Mouse (Mus musculus) MEL (cell line): ENCODE data around the gene Sema4f. TPM values are rescaled to one million over a fixed set of nuclear protein-coding genes. Genes with fewer than 3 reads are reported as not detected.
A peak's percentile ranks its signal among the peaks of the same experiment; 100 is the strongest.

Source experiments
- DNase-seq: peaks from one replicate; pipeline ENCODE4 v3.0.0; 2011; ENCODE audit warnings: low read depth, low spot score
- H3K27ac ChIP-seq: 2 replicates; pipeline ENCODE4 v1.5.1; 2012; ENCODE audit warnings: low read depth, mild to moderate bottlenecking, control low read depth, low read length, moderate library complexity; ENCODE audit not compliant: control insufficient read depth
- H3K27me3 ChIP-seq, 2 experiments: fragments of 150-350 bp in 1 of 2; sonication (generic) in 1 of 2; 2 replicates each; pipeline ENCODE4 v1.6.1; 2012; ENCODE audit warnings: low read length in 2 of 2, mild to moderate bottlenecking in 2 of 2, improper control_type of control experiment in 1 of 2, moderate library complexity in 1 of 2; ENCODE audit not compliant: insufficient read depth in 2 of 2, control insufficient read depth in 1 of 2
- H3K36me3 ChIP-seq, 2 experiments: 2 replicates each; pipeline ENCODE4 v1.6.1; 2012 to 2014; ENCODE audit warnings: low read length in 2 of 2, improper control_type of control experiment in 1 of 2, inconsistent platforms in 1 of 2, mild to moderate bottlenecking in 1 of 2; ENCODE audit not compliant: insufficient read depth in 2 of 2, control insufficient read depth in 1 of 2
- H3K4me1 ChIP-seq, 2 experiments: fragments of 150-350 bp in 1 of 2; sonication (generic) in 1 of 2; 2 replicates each; pipeline ENCODE4 v1.6.1; 2012; ENCODE audit warnings: low read length in 2 of 2, improper control_type of control experiment in 1 of 2, mild to moderate bottlenecking in 1 of 2; ENCODE audit not compliant: insufficient read depth in 2 of 2, control insufficient read depth in 1 of 2
- H3K4me3 ChIP-seq, 2 experiments: fragments of 150-350 bp in 1 of 2; sonication (generic) in 1 of 2; 2 replicates each; pipeline ENCODE4 v1.5.1; 2012; ENCODE audit warnings: low read depth in 2 of 2, low read length in 2 of 2, mild to moderate bottlenecking in 2 of 2, moderate library complexity in 2 of 2, control low read depth in 1 of 2, improper control_type of control experiment in 1 of 2; ENCODE audit not compliant: control insufficient read depth in 1 of 2, insufficient read depth in 1 of 2
- H3K79me2 ChIP-seq: 2 replicates; pipeline ENCODE4 v1.6.1; 2012; ENCODE audit warnings: mild to moderate bottlenecking, low read length, moderate library complexity; ENCODE audit not compliant: control insufficient read depth, poor library complexity, insufficient read depth
- H3K9ac ChIP-seq: 2 replicates; pipeline ENCODE4 v1.6.1; 2012; ENCODE audit warnings: low read depth, mild to moderate bottlenecking, control low read depth, low read length, moderate library complexity; ENCODE audit not compliant: control insufficient read depth, poor library complexity, severe bottlenecking
- H3K9me3 ChIP-seq: fragments of 150-350 bp; sonication (generic); replicated peaks from 2 replicates; pipeline ENCODE4 v1.6.1; 2012; ENCODE audit warnings: mild to moderate bottlenecking, low read length, improper control_type of control experiment, moderate library complexity; ENCODE audit not compliant: insufficient read depth
- BHLHE40 ChIP-seq: IDR thresholded peaks from 2 replicates; pipeline ENCODE4 v1.6.1; 2012; ENCODE audit warnings: low read depth, mild to moderate bottlenecking, inconsistent platforms, low read length, improper control_type of control experiment, borderline replicate concordance
- CHD2 ChIP-seq: IDR thresholded peaks from 2 replicates; pipeline ENCODE4 v1.6.1; 2011; ENCODE audit warnings: low read length, improper control_type of control experiment
- CTCF ChIP-seq, 3 experiments: IDR thresholded peaks in 2 of 3; conservative IDR thresholded peaks in 1 of 3; 2 replicates each; pipeline ENCODE4 v1.5.1; 2011 to 2012; ENCODE audit warnings: low read length in 3 of 3, low read depth in 2 of 3, mild to moderate bottlenecking in 2 of 3, improper control_type of control experiment in 1 of 3, inconsistent platforms in 1 of 3, mixed read lengths in 1 of 3, moderate library complexity in 1 of 3; ENCODE audit not compliant: control insufficient read depth in 1 of 3, insufficient read depth in 1 of 3, poor library complexity in 1 of 3, severe bottlenecking in 1 of 3
- E2F4 ChIP-seq: IDR thresholded peaks from 2 replicates; pipeline ENCODE4 v1.6.1; 2011; ENCODE audit warnings: low read depth, low read length, improper control_type of control experiment, borderline replicate concordance
- ELF1 ChIP-seq: IDR thresholded peaks from 2 replicates; pipeline ENCODE4 v1.6.1; 2014; ENCODE audit warnings: low read depth, mild to moderate bottlenecking, inconsistent platforms, low read length, improper control_type of control experiment, moderate library complexity
- EP300 ChIP-seq, 2 experiments: IDR thresholded peaks; 2 replicates each; pipeline ENCODE4 v1.6.1; 2011; ENCODE audit warnings: improper control_type of control experiment in 2 of 2, low read length in 2 of 2, low read depth in 1 of 2, mild to moderate bottlenecking in 1 of 2
- HCFC1 ChIP-seq: IDR thresholded peaks from 2 replicates; pipeline ENCODE4 v1.6.1; 2012; ENCODE audit warnings: low read depth, mild to moderate bottlenecking, inconsistent platforms, low read length, improper control_type of control experiment, moderate library complexity
- JUND ChIP-seq: IDR thresholded peaks from 2 replicates; pipeline ENCODE4 v1.6.1; 2011; ENCODE audit warnings: low read depth, mild to moderate bottlenecking, improper control_type of control experiment, low read length
- MAFK ChIP-seq: IDR thresholded peaks from 2 replicates; pipeline ENCODE4 v1.6.1; 2011; ENCODE audit warnings: low read depth, mild to moderate bottlenecking, low read length, improper control_type of control experiment, borderline replicate concordance
- MAX ChIP-seq: IDR thresholded peaks from 2 replicates; pipeline ENCODE4 v1.6.1; 2011; ENCODE audit warnings: low read length, improper control_type of control experiment
- MEF2A ChIP-seq: IDR thresholded peaks from 2 replicates; pipeline ENCODE4 v1.6.1; 2014; ENCODE audit warnings: low read depth, mild to moderate bottlenecking, inconsistent platforms, low read length, improper control_type of control experiment; ENCODE audit not compliant: poor library complexity, insufficient replicate concordance, severe bottlenecking; ENCODE audit errors: extremely low read depth
- MXI1 ChIP-seq: IDR thresholded peaks from 2 replicates; pipeline ENCODE4 v1.6.1; 2011; ENCODE audit warnings: mild to moderate bottlenecking, low read depth, low read length, improper control_type of control experiment
- MYB ChIP-seq: IDR thresholded peaks from 2 replicates; pipeline ENCODE4 v1.6.1; 2011; ENCODE audit warnings: mild to moderate bottlenecking, low read depth, low read length, improper control_type of control experiment
- MYC ChIP-seq: IDR thresholded peaks from 2 replicates; pipeline ENCODE4 v1.6.1; 2011; ENCODE audit warnings: low read depth, mild to moderate bottlenecking, low read length, improper control_type of control experiment, moderate library complexity
- NELFE ChIP-seq: IDR thresholded peaks from 2 replicates; pipeline ENCODE4 v1.6.1; 2011; ENCODE audit warnings: low read depth, low read length, improper control_type of control experiment
- NRF1 ChIP-seq: IDR thresholded peaks from 2 replicates; pipeline ENCODE4 v1.6.1; 2014; ENCODE audit warnings: low read depth, mild to moderate bottlenecking, inconsistent platforms, low read length, improper control_type of control experiment, moderate library complexity; ENCODE audit not compliant: poor library complexity, insufficient read depth, severe bottlenecking
- POLR2AphosphoS2 ChIP-seq: IDR thresholded peaks from 2 replicates; pipeline ENCODE4 v1.6.1; 2011; ENCODE audit warnings: low read length, improper control_type of control experiment
- POLR2AphosphoS5 ChIP-seq: IDR thresholded peaks from 2 replicates; pipeline ENCODE4 v1.6.1; 2012; ENCODE audit warnings: low read depth, borderline replicate concordance, mild to moderate bottlenecking, inconsistent platforms, low read length, moderate library complexity, mixed read lengths
- RAD21 ChIP-seq: IDR thresholded peaks from 2 replicates; pipeline ENCODE4 v1.6.1; 2011; ENCODE audit warnings: mild to moderate bottlenecking, low read depth, low read length, improper control_type of control experiment
- RCOR1 ChIP-seq: IDR thresholded peaks from 2 replicates; pipeline ENCODE4 v1.6.1; 2012; ENCODE audit warnings: low read depth, mild to moderate bottlenecking, inconsistent platforms, low read length, improper control_type of control experiment
- SIN3A ChIP-seq: IDR thresholded peaks from 2 replicates; pipeline ENCODE4 v1.6.1; 2012; ENCODE audit warnings: low read length, improper control_type of control experiment, inconsistent platforms
- SMC3 ChIP-seq: IDR thresholded peaks from 2 replicates; pipeline ENCODE4 v1.6.1; 2011; ENCODE audit warnings: low read depth, low read length, improper control_type of control experiment
- TAL1 ChIP-seq: IDR thresholded peaks from 2 replicates; pipeline ENCODE4 v1.6.1; 2012; ENCODE audit warnings: mild to moderate bottlenecking, inconsistent platforms, low read length, moderate library complexity, mixed read lengths
- TBP ChIP-seq: IDR thresholded peaks from 2 replicates; pipeline ENCODE4 v1.8.0; 2011; ENCODE audit warnings: low read depth, low read length, improper control_type of control experiment
- TCF12 ChIP-seq: IDR thresholded peaks from 2 replicates; pipeline ENCODE4 v1.6.1; 2014; ENCODE audit warnings: low read depth, mild to moderate bottlenecking, inconsistent platforms, low read length, improper control_type of control experiment, moderate library complexity
- UBTF ChIP-seq: IDR thresholded peaks from 2 replicates; pipeline ENCODE4 v1.6.1; 2012; ENCODE audit warnings: low read depth, mild to moderate bottlenecking, inconsistent platforms, low read length, improper control_type of control experiment, moderate library complexity, borderline replicate concordance; ENCODE audit not compliant: insufficient read depth
- USF1 ChIP-seq: IDR thresholded peaks from 2 replicates; pipeline ENCODE4 v1.6.1; 2014; ENCODE audit warnings: low read depth, mild to moderate bottlenecking, inconsistent platforms, low read length, improper control_type of control experiment, moderate library complexity
- ZKSCAN1 ChIP-seq: IDR thresholded peaks from 2 replicates; pipeline ENCODE4 v1.6.1; 2012; ENCODE audit warnings: low read depth, mild to moderate bottlenecking, inconsistent platforms, low read length, improper control_type of control experiment, moderate library complexity
- ZMIZ1 ChIP-seq: IDR thresholded peaks from 2 replicates; pipeline ENCODE4 v1.6.1; 2012; ENCODE audit warnings: low read depth, mild to moderate bottlenecking, inconsistent platforms, low read length, improper control_type of control experiment, moderate library complexity
- ZNF384 ChIP-seq: IDR thresholded peaks from 2 replicates; pipeline ENCODE4 v1.6.1; 2012; ENCODE audit warnings: low read depth, mild to moderate bottlenecking, inconsistent platforms, low read length, improper control_type of control experiment
- polyA plus RNA-seq, 2 experiments: library from polyadenylated mRNA; stranded (reverse) in 1 of 2; unstranded in 1 of 2; fragments of >175 nt in 1 of 2; fragments of >200 nt in 1 of 2; gene quantifications; 2 replicates each; pipeline versions ENCODE4 v1.2.1 to v1.2.4; 2012; ENCODE audit warnings: low replicate concordance in 2 of 2, low read depth in 1 of 2; ENCODE audit not compliant: insufficient read length in 2 of 2, insufficient read depth in 1 of 2, missing spikeins in 1 of 2
- total RNA-seq: library from RNA; depleted of rRNA; stranded (reverse); fragments of 300-350 nt; gene quantifications from 2 replicates; pipeline ENCODE4 v1.2.3, GENCODE M21; 2012

Gene Sema4f
- total and polyA plus RNA-seq, 3 experiments = 0.01 to 0.04 TPM; not detected in 1

DNA sequence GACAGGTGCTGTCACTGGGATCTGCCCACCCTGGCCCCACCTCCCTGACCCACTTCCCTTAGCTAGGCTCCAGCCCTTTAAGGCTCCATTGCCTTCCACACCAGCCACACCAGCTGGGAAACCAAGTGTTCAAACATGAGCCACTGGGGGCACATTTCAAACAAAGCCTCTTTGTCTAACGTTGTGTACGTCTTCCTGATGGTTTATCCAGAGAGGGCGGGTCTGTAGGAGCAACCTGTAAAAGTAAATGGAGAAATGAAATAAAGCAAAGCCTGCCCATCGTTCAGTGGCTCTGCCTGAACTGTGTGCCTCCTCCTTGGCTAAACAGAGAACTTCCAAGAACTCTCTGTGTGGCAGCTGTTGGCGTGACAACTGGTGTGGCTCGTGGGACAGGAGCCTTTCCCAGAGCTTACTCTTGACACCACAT, 64.0 kb downstream of the Sema4f start:
- no peak overlapping the region for H3K9ac ChIP-seq
- no peak for TF ChIP-seq POLR2AphosphoS2
- TF ChIP-seq ELF1 = no peak
- no peak for TF ChIP-seq BHLHE40
- no peak for TF ChIP-seq SMC3
- TF ChIP-seq MAX = no peak
- no peak for TF ChIP-seq TCF12
- TF ChIP-seq, all 39 proteins: peak for 0
- peaks cover 0 to 15% of the 10 kb centered on the region in 2 experiments; a peak in 2 of 4 replicates for H3K36me3 ChIP-seq

DNA sequence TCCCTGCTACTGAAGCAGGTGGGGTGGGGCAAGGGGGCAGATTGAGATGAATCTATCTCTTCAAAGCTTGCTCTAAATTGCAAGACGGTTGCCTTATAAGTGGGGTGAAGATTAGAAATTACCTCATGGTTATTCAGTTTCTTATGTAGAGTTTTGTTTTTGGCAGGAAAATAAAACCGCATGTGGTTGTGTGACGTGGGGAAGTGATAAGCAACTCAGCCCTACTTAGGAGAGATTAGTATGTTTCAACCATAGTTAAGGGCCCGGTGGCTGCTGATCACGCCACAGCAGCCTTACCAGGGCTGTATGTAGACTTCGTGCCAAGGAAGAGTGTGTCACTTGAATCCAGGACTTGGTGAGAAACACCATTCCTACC, 67.2 kb downstream of the Sema4f start:
- Histone ChIP-seq H3K9me3 (no peaks in the 10 kb centered on the region), H3K79me2 (no peaks in the 10 kb centered on the region), H3K9ac (peak overlapping the region; percentile 22), H3K36me3 (peaks cover 0 to 15% of the 10 kb centered on the region in 2 experiments; a peak in 2 of 4 replicates), H3K27ac (peak overlapping the region; percentile 96), H3K4me1 (peaks cover 11 to 17% of the 10 kb centered on the region in 2 experiments), H3K4me3 (peak overlapping the region; percentile 25 to 43; a peak in 2 of 4 replicates), H3K27me3 (no peaks in the 10 kb centered on the region)
- DNase-seq = peak; percentile 94
- TF ChIP-seq RCOR1 (peak; percentile 90), NELFE (no peak), ELF1 (no peak; the same call in 1 of the 2 replicates), MAFK (peak; percentile 81), TAL1 (peak; percentile 53), MAX (peak; percentile 91), HCFC1 (0 out of 2 replicates have a peak, but pooled peaks have one; percentile 17), MYC (peak; percentile 92), NRF1 (no peak), EP300 (IDR thresholded peaks at IDR 0.05; ENCODE audit: low read depth in 1 of 2, low read length in 2 of 2) (peak; percentile 90 to 94), RAD21 (no peak), E2F4 (0 out of 2 replicates have a peak, but pooled peaks have one; percentile 54), TBP (no peak), SIN3A (peak; percentile 95), CHD2 (no peak), MXI1 (peak; percentile 83), MEF2A (peak; percentile 7; the same call in 1 of the 2 replicates), JUND (no peak; the same call in 1 of the 2 replicates), USF1 (no peak), ZMIZ1 (0 out of 2 replicates have a peak, but pooled peaks have one; percentile 20), POLR2AphosphoS5 (no peak), MYB (peak; percentile 68; the same call in 1 of the 2 replicates), BHLHE40 (peak; percentile 82), ZNF384 (no peak), UBTF (no peak), CTCF (IDR thresholded peaks at IDR 0.05 in 2 of 3, conservative IDR thresholded peaks at IDR 0.05 in 1 of 3; ENCODE audit: control insufficient read depth in 1 of 3, insufficient read depth in 1 of 3, low read depth in 2 of 3, low read length in 3 of 3, poor library complexity in 1 of 3, severe bottlenecking in 1 of 3) (no peak), ZKSCAN1 (no peak), POLR2AphosphoS2 (0 out of 2 replicates have a peak, but pooled peaks have one; percentile 41)

More for the DNA sequence above, 64.0 kb downstream of the Sema4f start:
- no peak for DNase-seq
- H3K9me3 ChIP-seq = no peaks in the 10 kb centered on the region
- H3K4me1 ChIP-seq = peaks cover 11 to 14% of the 10 kb centered on the region in 2 experiments
- H3K27ac ChIP-seq = no peak overlapping the region
- no peaks in the 10 kb centered on the region for H3K27me3 ChIP-seq
- H3K79me2 ChIP-seq = no peaks in the 10 kb centered on the region
- no peak overlapping the region for H3K4me3 ChIP-seq
